Mouse (Mus musculus) thymus, postnatal 0 days (tissue): ENCODE results near the gene Trmt10b. TPM values are rescaled to one million over a fixed set of nuclear protein-coding genes. Genes with fewer than 3 reads are reported as not detected.

Experiments
- DNase-seq: peaks from one replicate; pipeline ENCODE4 v3.0.0-alpha.2; 2015; ENCODE audit warnings: low spot score
- polyA plus RNA-seq: library from polyadenylated mRNA; unstranded; fragments of >200 nt; fragmentation: Nextera tagmentation; extraction: Ambion mirVana; gene quantifications from 2 replicates; pipeline ENCODE4 v1.2.1, GENCODE M21; 2015

Gene Trmt10b
- polyA plus RNA-seq, 1 experiment from 2014 or later: 18.3 TPM

DNA sequence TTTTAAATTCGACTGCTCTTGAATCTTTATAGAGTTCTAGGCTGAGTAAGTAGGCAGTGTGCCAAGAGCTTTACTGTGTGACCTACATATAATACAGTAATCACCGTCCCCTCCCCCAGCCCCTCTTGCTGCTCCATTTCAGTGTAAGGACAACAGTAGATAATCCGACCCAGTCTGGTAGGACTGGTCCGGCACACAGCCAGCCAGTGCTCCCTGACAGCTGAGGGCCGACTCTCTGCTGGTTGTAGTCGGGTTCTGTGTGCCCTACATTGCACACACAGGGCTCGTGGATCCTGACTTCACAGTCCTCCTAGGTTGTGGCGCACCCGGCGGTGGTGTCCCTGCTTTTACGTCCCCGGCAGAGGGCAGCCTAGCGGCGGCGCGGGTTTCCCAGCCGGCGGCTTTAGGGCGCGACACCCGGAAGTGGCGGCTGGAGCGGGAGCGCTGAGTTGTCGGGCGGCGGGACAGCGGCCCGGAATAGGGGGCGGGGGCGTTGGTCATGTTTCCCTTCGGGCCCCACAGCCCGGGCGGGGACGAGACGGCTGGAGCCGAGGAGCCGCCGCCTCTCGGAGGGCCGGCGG is 44.8 kb downstream of the Trmt10b start, which contains the start of gene Dcaf10:
Gene Dcaf10, plus strand, starts transcription at position 433 of the 581 bp plus-strand sequence.
- peak; percentile 93 for DNase-seq

DNA sequence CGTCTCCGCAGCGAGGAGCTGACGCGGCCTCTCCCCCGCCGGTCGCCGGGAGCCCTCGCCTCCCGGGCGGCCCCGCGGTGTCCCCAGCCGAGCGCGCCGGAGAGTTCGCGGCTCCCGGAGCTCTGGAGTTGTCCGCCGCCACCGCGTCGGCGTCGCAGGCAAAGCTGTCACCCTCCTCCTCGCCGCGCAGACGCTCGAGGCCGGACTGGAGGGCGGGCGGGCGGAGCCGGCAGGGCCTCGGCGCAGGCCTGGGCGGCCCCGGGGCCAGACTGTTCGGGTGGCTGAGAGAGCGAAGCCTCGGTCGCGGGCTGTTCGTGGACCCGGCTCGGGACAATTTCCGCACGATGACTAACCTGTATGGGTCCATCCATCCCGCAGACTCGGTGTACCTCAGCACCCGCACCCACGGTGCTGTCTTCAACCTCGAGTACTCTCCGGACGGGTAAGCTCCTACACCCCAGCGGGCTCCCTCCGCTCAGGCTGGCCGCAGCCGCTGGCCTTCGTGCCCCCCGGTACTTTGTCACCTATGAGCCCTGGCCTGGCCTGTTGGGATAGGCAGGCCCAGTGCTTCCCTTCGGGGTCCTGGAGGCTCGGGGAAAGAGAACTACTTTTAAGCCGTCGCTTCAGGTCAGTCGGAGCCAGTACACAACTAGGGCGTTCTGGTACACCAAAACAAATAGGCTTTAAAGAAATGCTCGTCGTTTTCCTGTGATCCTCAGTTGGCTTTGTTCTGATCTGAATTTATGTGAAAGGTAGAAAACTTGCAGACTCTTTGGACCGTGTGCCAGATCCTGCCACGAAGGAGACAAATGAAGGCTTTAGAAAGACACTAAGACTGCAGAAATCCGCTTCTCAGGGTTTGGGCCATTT is 45.6 kb downstream of the Trmt10b start, which contains the start of gene Exosc3:
Gene Exosc3, minus strand, starts transcription at position 447 of the 870 bp plus-strand sequence.
- DNase-seq: no peak

DNA sequence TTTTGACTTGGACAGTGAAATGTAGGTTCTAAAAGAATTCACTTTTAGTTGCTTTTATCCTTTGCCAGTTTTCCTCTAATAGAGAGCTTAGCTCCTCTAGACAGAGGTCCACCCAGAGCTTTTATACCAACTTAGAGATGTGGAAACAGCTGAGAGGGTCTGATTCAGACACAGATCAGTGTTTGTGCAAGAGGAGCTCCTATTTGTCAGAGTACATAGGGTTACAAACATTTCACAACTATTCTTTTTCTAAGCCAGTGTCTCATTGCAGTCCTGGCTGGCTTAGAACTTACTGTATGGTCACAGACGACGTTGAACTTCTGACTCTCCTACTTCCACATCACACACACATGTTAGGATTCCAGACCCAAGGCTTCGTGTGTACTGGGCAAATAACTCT is 59.7 kb downstream of the Trmt10b start:
- DNase-seq: no peak

Other genes with a start within 250 kb of the Trmt10b start
- gene Fbxo10, start 212.5 kb upstream of the Trmt10b start, polyA plus RNA-seq: 7.4 and 9.2 TPM in 2 replicates
- gene Tomm5, start 189.0 kb upstream of the Trmt10b start, polyA plus RNA-seq: 308 and 318 TPM in 2 replicates
- gene Frmpd1, start 112.3 kb upstream of the Trmt10b start, polyA plus RNA-seq: 0.14 and 0.26 TPM in 2 replicates
- 8.9 and 9.8 TPM in 2 replicates for gene Dcaf10, start 45.0 kb downstream of the Trmt10b start, polyA plus RNA-seq
- gene Exosc3, start 45.6 kb downstream of the Trmt10b start, polyA plus RNA-seq: 165 and 168 TPM in 2 replicates
- 38.6 and 41.8 TPM in 2 replicates for gene Slc25a51, start 111.6 kb downstream of the Trmt10b start, polyA plus RNA-seq
- gene Shb, start 235.3 kb downstream of the Trmt10b start, polyA plus RNA-seq: 3.9 and 4.7 TPM in 2 replicates